Mouse (Mus musculus) hindbrain, embryonic 11.5 days (tissue): ENCODE results near the gene Fam19a2. TPM values are rescaled to one million over a fixed set of nuclear protein-coding genes. Genes with fewer than 3 reads are reported as not detected.

Source experiments
- ATAC-seq: fragments of 200-750 bp; cut with Nextera tagmentation; 2 replicates; pipeline ENCODE4 v1.8.0; 2017; ENCODE audit warnings: mild to moderate bottlenecking, moderate TSS enrichment, moderate library complexity; ENCODE audit not compliant: low FRiP score
- DNase-seq: peaks from one replicate; pipeline ENCODE4 v3.0.0-alpha.2; 2015; ENCODE audit warnings: low spot score
- H3K27ac ChIP-seq: fragments of 300-500 bp; sonication (generic); 2 replicates; pipeline ENCODE4 v1.5.1; 2014; ENCODE audit warnings: mild to moderate bottlenecking, low read depth, low read length
- H3K27me3 ChIP-seq: fragments of 300-500 bp; sonication (generic); 2 replicates; pipeline ENCODE4 v1.6.1; 2014; ENCODE audit warnings: mild to moderate bottlenecking, low read length, moderate library complexity, mixed read lengths; ENCODE audit not compliant: control insufficient read depth, insufficient read depth
- H3K36me3 ChIP-seq: fragments of 300-500 bp; sonication (generic); 2 replicates; pipeline ENCODE4 v1.6.1; 2014; ENCODE audit warnings: mild to moderate bottlenecking, low read length, moderate library complexity, mixed read lengths; ENCODE audit not compliant: control insufficient read depth, insufficient read depth
- H3K4me1 ChIP-seq: fragments of 300-500 bp; sonication (generic); replicated peaks from 2 replicates; pipeline ENCODE4 v1.6.1; 2014; ENCODE audit warnings: low read length, mixed read lengths; ENCODE audit not compliant: control insufficient read depth, insufficient read depth
- H3K4me2 ChIP-seq: fragments of 300-500 bp; sonication (generic); replicated peaks from 2 replicates; pipeline ENCODE4 v1.6.1; 2014; ENCODE audit warnings: mild to moderate bottlenecking, low read depth, low read length
- H3K4me3 ChIP-seq: fragments of 300-500 bp; sonication (generic); 2 replicates; pipeline ENCODE4 v1.5.1; 2014; ENCODE audit warnings: low read depth, low read length
- H3K9ac ChIP-seq: fragments of 300-500 bp; sonication (generic); 2 replicates; pipeline ENCODE4 v1.6.1; 2014; ENCODE audit warnings: low read depth, low read length
- H3K9me3 ChIP-seq: fragments of 300-500 bp; sonication (generic); 2 replicates; pipeline ENCODE4 v1.6.1; 2016; ENCODE audit warnings: low read length; ENCODE audit not compliant: control insufficient read depth
- WGBS: fragments of 180-500 bp; shearing (Covaris S2); extraction: QIAGEN DNeasy Blood & Tissue Kit; methylation state at CpG from one replicate; pipeline ENCODE4 v1.1.7; 2014; 5-methylcytosine and 5-hydroxymethylcytosine counted together
- polyA plus RNA-seq: library from polyadenylated mRNA; unstranded; fragments of >200 nt; fragmentation: Nextera tagmentation; extraction: Ambion mirVana; gene quantifications from 2 replicates; pipeline ENCODE4 v1.2.1, GENCODE M21; 2014

Gene Fam19a2
- polyA plus RNA-seq, 1 experiment from 2014 or later, result 8.2 TPM

GRCm38 (mm10) chr10:123548391-123548790 is 284.6 kb downstream of the Fam19a2 start:
- ATAC-seq (no peak), DNase-seq (no peak)
- Histone ChIP-seq H3K4me3 (no peak overlapping the region), H3K4me2 (no peak overlapping the region), H3K27ac (no peak overlapping the region), H3K9me3 (no peaks in the 10 kb centered on the region), H3K9ac (no peak overlapping the region), H3K4me1 (no peaks in the 10 kb centered on the region), H3K27me3 (no peaks in the 10 kb centered on the region), H3K36me3 (no peaks in the 10 kb centered on the region)
- 84% methylated on average over 6 of the region's 6 CpGs for WGBS

GRCm38 (mm10) chr10:123567677-123568076 is 303.9 kb downstream of the Fam19a2 start:
- no peak overlapping the region for H3K27ac ChIP-seq
- H3K9me3 ChIP-seq, result no peaks in the 10 kb centered on the region
- H3K4me3 ChIP-seq, result no peak overlapping the region
- no peaks in the 10 kb centered on the region for H3K36me3 ChIP-seq
- H3K4me2 ChIP-seq, result no peak overlapping the region
- ATAC-seq (no peak), DNase-seq (no peak)
- 73% methylated on average over 1 of the region's 1 CpGs for WGBS
- no peak overlapping the region for H3K9ac ChIP-seq
- no peaks in the 10 kb centered on the region for H3K27me3 ChIP-seq
- H3K4me1 ChIP-seq, result no peaks in the 10 kb centered on the region

- H3K9ac ChIP-seq, result no peak overlapping the region
- H3K27me3 ChIP-seq, result no peaks in the 10 kb centered on the region
- no peak overlapping the region for H3K4me2 ChIP-seq
- peak; percentile 51; the same call in 1 of the 2 replicates for ATAC-seq
- WGBS, result 63% methylated on average over 10 of the region's 10 CpGs
- H3K9me3 ChIP-seq, result no peaks in the 10 kb centered on the region
- DNase-seq, result no peak
- no peaks in the 10 kb centered on the region for H3K36me3 ChIP-seq
- H3K27ac ChIP-seq, result 0 out of 2 replicates have a peak overlapping the region, but pooled peaks have one; percentile 17
- H3K4me3 ChIP-seq, result no peak overlapping the region
- no peaks in the 10 kb centered on the region for H3K4me1 ChIP-seq
Observed at GRCm38 (mm10) chr10:123570616-123571188, 306.9 kb downstream of the Fam19a2 start.

GRCm38 (mm10) chr10:123572342-123573070 is 308.7 kb downstream of the Fam19a2 start:
- 74% methylated on average over 7 of the region's 7 CpGs for WGBS
- H3K9me3 ChIP-seq, result no peaks in the 10 kb centered on the region
- DNase-seq, result no peak
- H3K4me3 ChIP-seq, result no peak overlapping the region
- no peak overlapping the region for H3K4me2 ChIP-seq
- H3K27ac ChIP-seq, result no peak overlapping the region
- no peaks in the 10 kb centered on the region for H3K36me3 ChIP-seq
- no peaks in the 10 kb centered on the region for H3K27me3 ChIP-seq
- no peak overlapping the region for H3K9ac ChIP-seq
- H3K4me1 ChIP-seq, result no peaks in the 10 kb centered on the region
- no peak for ATAC-seq

- WGBS, result 67% methylated on average over 4 of the region's 4 CpGs
- Histone ChIP-seq H3K4me3 (no peak overlapping the region), H3K36me3 (no peaks in the 10 kb centered on the region), H3K4me1 (no peaks in the 10 kb centered on the region), H3K27me3 (no peaks in the 10 kb centered on the region), H3K9me3 (no peaks in the 10 kb centered on the region), H3K9ac (no peak overlapping the region), H3K27ac (no peak overlapping the region), H3K4me2 (no peak overlapping the region)
- ATAC-seq (peak; percentile 54; the same call in 1 of the 2 replicates), DNase-seq (no peak)
Observed at GRCm38 (mm10) chr10:123577823-123578222, 314.0 kb downstream of the Fam19a2 start.

- H3K4me2 ChIP-seq, result no peak overlapping the region
- H3K27ac ChIP-seq, result no peak overlapping the region
- no peaks in the 10 kb centered on the region for H3K4me1 ChIP-seq
- H3K27me3 ChIP-seq, result no peaks in the 10 kb centered on the region
- whole genome bisulfite sequencing, result 82% methylated on average over 2 of the region's 2 CpGs
- ATAC-seq (no peak), DNase-seq (no peak)
- no peak overlapping the region for H3K9ac ChIP-seq
- no peaks in the 10 kb centered on the region for H3K36me3 ChIP-seq
- no peak overlapping the region for H3K4me3 ChIP-seq
- no peaks in the 10 kb centered on the region for H3K9me3 ChIP-seq
Observed at GRCm38 (mm10) chr10:123579012-123579411, 315.2 kb downstream of the Fam19a2 start.

- H3K27ac ChIP-seq, result no peak overlapping the region
- H3K9ac ChIP-seq, result no peak overlapping the region
- H3K9me3 ChIP-seq, result no peaks in the 10 kb centered on the region
- H3K4me1 ChIP-seq, result no peaks in the 10 kb centered on the region
- no peak overlapping the region for H3K4me2 ChIP-seq
- no peaks in the 10 kb centered on the region for H3K27me3 ChIP-seq
- no peak for DNase-seq
- H3K36me3 ChIP-seq, result no peaks in the 10 kb centered on the region
- no peak overlapping the region for H3K4me3 ChIP-seq
- ATAC-seq, result no peak
Observed at GRCm38 (mm10) chr10:123595043-123595442, 331.2 kb downstream of the Fam19a2 start.

- Histone ChIP-seq H3K4me3 (no peak overlapping the region), H3K27ac (no peak overlapping the region), H3K36me3 (no peaks in the 10 kb centered on the region), H3K9ac (no peak overlapping the region), H3K4me1 (no peaks in the 10 kb centered on the region), H3K4me2 (no peak overlapping the region), H3K9me3 (no peaks in the 10 kb centered on the region), H3K27me3 (no peaks in the 10 kb centered on the region)
- WGBS, result 67% methylated on average over 3 of the region's 3 CpGs
- DNase-seq (no peak), ATAC-seq (no peak)
Observed at GRCm38 (mm10) chr10:123597059-123597458, 333.3 kb downstream of the Fam19a2 start.

GRCm38 (mm10) chr10:123605671-123606070 is 341.9 kb downstream of the Fam19a2 start:
- no peaks in the 10 kb centered on the region for H3K27me3 ChIP-seq
- H3K4me2 ChIP-seq, result no peak overlapping the region
- H3K4me3 ChIP-seq, result no peak overlapping the region
- ATAC-seq, result no peak
- no peaks in the 10 kb centered on the region for H3K36me3 ChIP-seq
- H3K4me1 ChIP-seq, result no peaks in the 10 kb centered on the region
- H3K9ac ChIP-seq, result no peak overlapping the region
- DNase-seq, result no peak
- H3K9me3 ChIP-seq, result no peaks in the 10 kb centered on the region
- WGBS, result 25% methylated on average over 2 of the region's 2 CpGs
- no peak overlapping the region for H3K27ac ChIP-seq
